Mouse (Mus musculus): ENCODE data around the gene Actr5. TPM values are rescaled to one million over a fixed set of nuclear protein-coding genes. Genes with fewer than 3 reads are reported as not detected.

Gene Actr5
- total and polyA plus RNA-seq, 3 experiments = 19.7 to 24.7 (median 20.2) TPM

DNA sequence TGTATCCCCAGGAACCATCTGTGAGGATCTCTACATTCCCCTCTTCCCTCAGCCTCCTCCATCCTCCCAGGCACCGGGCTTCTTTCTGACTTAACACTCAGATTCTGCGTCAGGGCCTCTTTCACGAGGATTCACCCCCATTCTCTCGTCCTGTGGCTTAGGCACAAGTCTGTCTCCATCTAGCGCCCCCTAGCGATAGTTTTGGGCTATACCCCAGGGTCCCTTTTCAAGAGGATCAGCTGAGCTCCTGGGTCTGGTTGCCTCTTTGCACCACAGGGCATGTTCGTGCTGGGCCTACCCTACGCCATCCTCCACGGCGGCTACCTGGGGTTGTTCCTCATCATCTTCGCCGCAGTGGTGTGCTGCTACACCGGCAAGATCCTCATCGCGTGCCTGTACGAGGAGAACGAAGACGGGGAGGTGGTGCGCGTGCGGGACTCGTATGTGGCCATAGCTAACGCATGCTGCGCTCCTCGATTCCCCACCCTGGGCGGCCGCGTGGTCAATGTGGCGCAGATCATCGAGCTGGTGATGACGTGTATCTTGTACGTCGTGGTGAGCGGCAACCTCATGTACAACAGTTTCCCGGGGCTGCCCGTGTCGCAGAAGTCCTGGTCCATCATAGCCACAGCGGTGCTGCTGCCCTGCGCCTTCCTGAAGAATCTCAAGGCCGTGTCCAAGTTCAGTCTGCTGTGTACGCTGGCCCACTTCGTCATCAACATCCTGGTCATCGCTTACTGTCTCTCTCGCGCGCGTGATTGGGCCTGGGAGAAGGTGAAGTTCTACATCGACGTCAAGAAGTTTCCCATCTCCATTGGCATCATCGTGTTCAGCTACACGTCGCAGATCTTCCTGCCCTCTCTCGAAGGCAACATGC lies 10.9 kb upstream of the Actr5 start:
- TF ChIP-seq GATA2 (IDR thresholded peaks at IDR 0.05; ENCODE audit: borderline replicate concordance, low read depth, low read length) (no peak), POLR2AphosphoS5 (IDR thresholded peaks at IDR 0.05; ENCODE audit: insufficient replicate concordance, low read depth, low read length) (no peak), CTCF (IDR thresholded peaks at IDR 0.05; ENCODE audit: low read depth, low read length) (peak; percentile 6; the same call in 1 of the 2 replicates), TAL1 (conservative IDR thresholded peaks at IDR 0.05; ENCODE audit: low read depth, low read length) (no peak), GATA1 (IDR thresholded peaks at IDR 0.05; ENCODE audit: borderline replicate concordance, low read length) (no peak)
- no peak for DNase-seq (ENCODE audit: low spot score)
- peaks cover 22% of the 10 kb centered on the region for H3K4me1 ChIP-seq (ENCODE audit: insufficient read depth, low read depth, low read length)
- no peaks in the 10 kb centered on the region for H3K36me3 ChIP-seq (replicated peaks)
- H3K4me3 ChIP-seq (ENCODE audit: low read depth, low read length) = peak overlapping the region; percentile 34; the same call in 1 of the 2 replicates
- H3K27me3 ChIP-seq (ENCODE audit: insufficient read depth, low read length) = peaks cover 66% of the 10 kb centered on the region
- ATAC-seq (ENCODE audit: extremely low read depth, insufficient number of reproducible peaks, low FRiP score, poor library complexity, severe bottlenecking) = no peak
- peaks cover 53% of the 10 kb centered on the region for H3K9me3 ChIP-seq (replicated peaks)

DNA sequence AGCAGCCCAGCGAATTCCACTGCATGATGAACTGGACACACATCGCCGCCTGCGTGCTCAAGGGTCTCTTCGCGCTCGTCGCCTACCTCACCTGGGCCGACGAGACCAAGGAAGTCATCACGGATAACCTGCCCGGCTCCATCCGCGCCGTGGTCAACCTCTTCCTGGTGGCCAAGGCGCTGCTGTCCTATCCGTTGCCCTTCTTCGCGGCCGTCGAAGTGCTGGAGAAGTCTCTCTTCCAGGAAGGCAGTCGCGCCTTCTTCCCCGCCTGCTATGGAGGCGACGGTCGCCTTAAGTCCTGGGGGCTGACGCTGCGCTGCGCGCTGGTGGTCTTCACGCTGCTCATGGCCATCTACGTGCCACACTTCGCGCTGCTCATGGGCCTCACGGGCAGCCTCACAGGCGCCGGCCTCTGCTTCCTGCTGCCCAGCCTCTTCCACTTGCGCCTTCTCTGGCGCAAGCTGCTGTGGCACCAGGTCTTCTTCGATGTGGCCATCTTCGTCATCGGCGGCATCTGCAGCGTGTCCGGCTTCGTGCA lies 10.2 kb upstream of the Actr5 start:
- Histone ChIP-seq H3K9me3 (replicated peaks) (peaks cover 53% of the 10 kb centered on the region), H3K4me3 (ENCODE audit: low read depth, low read length) (peak overlapping the region; percentile 34; the same call in 1 of the 2 replicates), H3K4me1 (ENCODE audit: insufficient read depth, low read depth, low read length) (peaks cover 16% of the 10 kb centered on the region), H3K27me3 (ENCODE audit: insufficient read depth, low read length) (peaks cover 66% of the 10 kb centered on the region), H3K36me3 (replicated peaks) (no peaks in the 10 kb centered on the region)
- TF ChIP-seq CTCF (IDR thresholded peaks at IDR 0.05; ENCODE audit: low read depth, low read length) (no peak), GATA1 (IDR thresholded peaks at IDR 0.05; ENCODE audit: borderline replicate concordance, low read length) (no peak), TAL1 (conservative IDR thresholded peaks at IDR 0.05; ENCODE audit: low read depth, low read length) (no peak), GATA2 (IDR thresholded peaks at IDR 0.05; ENCODE audit: borderline replicate concordance, low read depth, low read length) (no peak), POLR2AphosphoS5 (IDR thresholded peaks at IDR 0.05; ENCODE audit: insufficient replicate concordance, low read depth, low read length) (no peak)
- DNase-seq (ENCODE audit: low spot score) (no peak), ATAC-seq (ENCODE audit: extremely low read depth, insufficient number of reproducible peaks, low FRiP score, poor library complexity, severe bottlenecking) (no peak)

DNA sequence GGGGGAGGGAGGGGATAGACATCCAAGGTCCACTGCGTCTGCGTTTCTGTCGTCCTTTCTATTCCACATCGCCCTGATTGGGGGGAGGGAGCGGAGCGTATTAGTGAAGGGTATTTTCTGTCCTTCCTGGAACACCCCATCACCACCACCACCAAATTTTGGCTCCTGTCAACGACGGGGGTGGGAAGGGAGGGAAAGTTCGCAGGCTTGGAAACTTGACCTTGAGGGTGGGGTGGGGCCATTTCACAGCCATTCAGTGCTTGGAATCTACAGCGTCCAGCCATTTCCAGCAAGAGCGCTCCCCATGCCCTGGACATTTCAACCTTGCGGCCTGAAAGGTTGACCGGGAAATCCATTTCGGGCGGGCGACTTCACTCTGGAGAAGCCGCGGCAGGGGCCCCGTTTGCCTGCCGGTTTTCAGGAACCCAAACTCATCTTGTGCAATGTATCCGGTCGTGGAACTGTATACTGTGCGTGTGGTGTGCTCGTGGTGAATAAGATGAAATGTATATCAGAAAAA lies 9.5 kb upstream of the Actr5 start:
- H3K4me3 ChIP-seq (ENCODE audit: low read depth, low read length) = no peak overlapping the region
- no peak for ATAC-seq (ENCODE audit: extremely low read depth, insufficient number of reproducible peaks, low FRiP score, poor library complexity, severe bottlenecking)
- peaks cover 64% of the 10 kb centered on the region for H3K27me3 ChIP-seq (ENCODE audit: insufficient read depth, low read length)

DNA sequence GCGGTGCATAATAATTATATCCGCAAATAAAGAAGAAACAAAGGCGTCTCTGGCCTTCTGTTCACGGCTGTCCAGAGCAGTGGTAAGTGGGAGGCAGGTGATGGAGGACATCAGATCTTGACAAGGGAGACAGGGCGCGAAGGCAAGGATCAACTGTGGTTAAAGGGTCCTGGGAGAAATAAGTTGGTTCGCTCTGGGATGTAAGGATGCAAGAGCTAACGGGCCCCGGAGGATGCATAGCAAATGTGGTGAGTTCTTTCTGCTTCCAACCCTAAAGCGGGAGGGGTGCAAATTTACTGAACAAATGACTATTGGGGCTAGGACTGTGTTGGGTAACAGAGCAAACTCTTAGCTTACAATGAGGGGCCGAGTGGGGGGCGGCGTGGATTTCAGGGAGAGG lies 9.0 kb upstream of the Actr5 start:
- TF ChIP-seq POLR2AphosphoS5 (IDR thresholded peaks at IDR 0.05; ENCODE audit: insufficient replicate concordance, low read depth, low read length) (no peak), TAL1 (conservative IDR thresholded peaks at IDR 0.05; ENCODE audit: low read depth, low read length) (no peak), GATA1 (IDR thresholded peaks at IDR 0.05; ENCODE audit: borderline replicate concordance, low read length) (no peak), CTCF (IDR thresholded peaks at IDR 0.05; ENCODE audit: low read depth, low read length) (no peak), GATA2 (IDR thresholded peaks at IDR 0.05; ENCODE audit: borderline replicate concordance, low read depth, low read length) (no peak)
- ATAC-seq (ENCODE audit: extremely low read depth, insufficient number of reproducible peaks, low FRiP score, poor library complexity, severe bottlenecking) = no peak
- peaks cover 62% of the 10 kb centered on the region for H3K27me3 ChIP-seq (ENCODE audit: insufficient read depth, low read length)

More for the DNA sequence above, 9.5 kb upstream of the Actr5 start:
- Histone ChIP-seq H3K9me3 (replicated peaks) (peaks cover 46% of the 10 kb centered on the region), H3K4me1 (ENCODE audit: insufficient read depth, low read depth, low read length) (peaks cover 8% of the 10 kb centered on the region), H3K36me3 (replicated peaks) (no peaks in the 10 kb centered on the region)
- no peak for TF ChIP-seq CTCF (IDR thresholded peaks at IDR 0.05; ENCODE audit: low read depth, low read length)
- no peak for TF ChIP-seq GATA2 (IDR thresholded peaks at IDR 0.05; ENCODE audit: borderline replicate concordance, low read depth, low read length)
- no peak for TF ChIP-seq POLR2AphosphoS5 (IDR thresholded peaks at IDR 0.05; ENCODE audit: insufficient replicate concordance, low read depth, low read length)
- no peak for TF ChIP-seq TAL1 (conservative IDR thresholded peaks at IDR 0.05; ENCODE audit: low read depth, low read length)
- TF ChIP-seq GATA1 (IDR thresholded peaks at IDR 0.05; ENCODE audit: borderline replicate concordance, low read length) = no peak
- DNase-seq (ENCODE audit: low spot score) = no peak

DNA sequence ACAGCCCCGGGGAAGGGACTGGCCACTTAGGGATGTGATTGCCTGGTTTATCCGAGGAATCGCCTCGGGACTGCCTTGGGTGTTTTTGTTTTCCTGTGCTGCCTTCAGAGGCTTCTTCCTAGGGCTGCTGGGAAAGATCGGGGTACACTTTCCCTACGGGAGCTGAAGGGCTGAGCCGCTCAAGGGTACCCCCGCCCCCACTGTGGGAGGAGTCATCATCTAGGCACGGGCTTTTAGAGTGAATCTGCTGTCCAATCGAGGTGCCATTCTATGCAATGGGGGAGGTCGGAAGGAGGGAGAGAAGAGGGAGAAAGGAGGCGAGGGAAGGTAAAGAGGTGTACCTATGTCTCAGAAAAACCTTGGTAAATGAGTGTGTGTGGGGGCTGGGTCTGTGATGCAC lies 8.4 kb upstream of the Actr5 start:
- Histone ChIP-seq H3K4me3 (ENCODE audit: low read depth, low read length) (no peak overlapping the region), H3K4me1 (ENCODE audit: insufficient read depth, low read depth, low read length) (peaks cover 2% of the 10 kb centered on the region), H3K36me3 (replicated peaks) (no peaks in the 10 kb centered on the region), H3K9me3 (replicated peaks) (peaks cover 35% of the 10 kb centered on the region), H3K27me3 (ENCODE audit: insufficient read depth, low read length) (peaks cover 62% of the 10 kb centered on the region)
- ATAC-seq (ENCODE audit: extremely low read depth, insufficient number of reproducible peaks, low FRiP score, poor library complexity, severe bottlenecking) (no peak), DNase-seq (ENCODE audit: low spot score) (no peak)
- TF ChIP-seq GATA1 (IDR thresholded peaks at IDR 0.05; ENCODE audit: borderline replicate concordance, low read length) = no peak
- TF ChIP-seq CTCF (IDR thresholded peaks at IDR 0.05; ENCODE audit: low read depth, low read length) = no peak
- no peak for TF ChIP-seq POLR2AphosphoS5 (IDR thresholded peaks at IDR 0.05; ENCODE audit: insufficient replicate concordance, low read depth, low read length)
- TF ChIP-seq TAL1 (conservative IDR thresholded peaks at IDR 0.05; ENCODE audit: low read depth, low read length) = no peak
- TF ChIP-seq GATA2 (IDR thresholded peaks at IDR 0.05; ENCODE audit: borderline replicate concordance, low read depth, low read length) = no peak

More for the DNA sequence above, 9.0 kb upstream of the Actr5 start:
- Histone ChIP-seq H3K4me1 (ENCODE audit: insufficient read depth, low read depth, low read length) (peaks cover 4% of the 10 kb centered on the region), H3K9me3 (replicated peaks) (peaks cover 41% of the 10 kb centered on the region), H3K4me3 (ENCODE audit: low read depth, low read length) (no peak overlapping the region), H3K36me3 (replicated peaks) (no peaks in the 10 kb centered on the region)
- no peak for DNase-seq (ENCODE audit: low spot score)

DNA sequence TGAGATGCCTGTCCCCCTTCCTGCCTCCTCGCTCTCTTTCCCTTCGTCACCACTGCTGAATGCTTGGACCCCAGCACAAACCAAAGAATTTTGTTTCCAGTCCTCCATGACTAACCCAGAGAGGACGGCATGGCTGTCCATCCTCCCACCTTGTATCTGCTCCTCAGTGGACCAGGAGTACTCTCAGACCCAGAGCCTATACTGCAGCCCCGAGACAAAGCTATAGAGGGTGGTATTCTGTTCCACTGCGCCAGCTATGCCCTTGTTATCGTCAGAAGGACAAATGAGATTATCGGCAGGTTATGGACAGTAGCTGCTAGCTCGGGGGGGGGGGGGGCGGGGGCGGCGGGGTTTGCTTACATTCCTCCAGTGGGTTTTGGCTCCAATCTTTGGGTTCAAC lies 7.9 kb upstream of the Actr5 start:
- TF ChIP-seq GATA1 (IDR thresholded peaks at IDR 0.05; ENCODE audit: borderline replicate concordance, low read length) = no peak
- TF ChIP-seq GATA2 (IDR thresholded peaks at IDR 0.05; ENCODE audit: borderline replicate concordance, low read depth, low read length) = no peak
- no peak for TF ChIP-seq POLR2AphosphoS5 (IDR thresholded peaks at IDR 0.05; ENCODE audit: insufficient replicate concordance, low read depth, low read length)
- no peak for TF ChIP-seq CTCF (IDR thresholded peaks at IDR 0.05; ENCODE audit: low read depth, low read length)
- TF ChIP-seq TAL1 (conservative IDR thresholded peaks at IDR 0.05; ENCODE audit: low read depth, low read length) = no peak
- Histone ChIP-seq H3K27me3 (ENCODE audit: insufficient read depth, low read length) (peaks cover 62% of the 10 kb centered on the region), H3K9me3 (replicated peaks) (peaks cover 31% of the 10 kb centered on the region), H3K4me1 (ENCODE audit: insufficient read depth, low read depth, low read length) (no peaks in the 10 kb centered on the region; the same call in 1 of the 2 replicates), H3K36me3 (replicated peaks) (no peaks in the 10 kb centered on the region), H3K4me3 (ENCODE audit: low read depth, low read length) (no peak overlapping the region)
- ATAC-seq (ENCODE audit: extremely low read depth, insufficient number of reproducible peaks, low FRiP score, poor library complexity, severe bottlenecking) (no peak), DNase-seq (ENCODE audit: low spot score) (no peak)

All from G1E (cell line).